Mouse (Mus musculus) liver, embryonic 16.5 days (tissue): ENCODE data around the gene Gtf2f1. TPM values are rescaled to one million over a fixed set of nuclear protein-coding genes. Genes with fewer than 3 reads are reported as not detected.
A peak's percentile ranks its signal among the peaks of the same experiment; 100 is the strongest.
"Not testable (repeated sequence)": the region's sequence is repeated elsewhere in the genome, so short reads cannot be mapped to it uniquely, and the experiment has no call there.

Experiments
- ATAC-seq: fragments of 200-750 bp; cut with Nextera tagmentation; 2 replicates; pipeline ENCODE4 v1.8.0; 2017; ENCODE audit warnings: low read depth, mild to moderate bottlenecking, moderate number of reproducible peaks, moderate library complexity
- H3K27ac ChIP-seq: fragments of 300-500 bp; sonication (generic); 2 replicates; pipeline ENCODE4 v1.5.1; 2014; ENCODE audit warnings: mild to moderate bottlenecking, low read length
- H3K27me3 ChIP-seq: fragments of 300-500 bp; sonication (generic); 2 replicates; pipeline ENCODE4 v1.6.1; 2014; ENCODE audit warnings: low read depth, low read length, mixed read lengths; ENCODE audit not compliant: control insufficient read depth, insufficient read depth
- H3K36me3 ChIP-seq: fragments of 300-500 bp; sonication (generic); 2 replicates; pipeline ENCODE4 v1.6.1; 2014; ENCODE audit warnings: mild to moderate bottlenecking; ENCODE audit not compliant: control insufficient read depth, insufficient read depth
- H3K4me1 ChIP-seq: fragments of 300-500 bp; sonication (generic); 2 replicates; pipeline ENCODE4 v1.6.1; 2014; ENCODE audit warnings: low read depth, low read length, mixed read lengths; ENCODE audit not compliant: control insufficient read depth
- H3K4me2 ChIP-seq: fragments of 300-500 bp; sonication (generic); 2 replicates; pipeline ENCODE4 v1.6.1; 2014; ENCODE audit warnings: low read depth, low read length, mixed read lengths
- H3K4me3 ChIP-seq: fragments of 300-500 bp; sonication (generic); 2 replicates; pipeline ENCODE4 v1.5.1; 2014; ENCODE audit warnings: low read depth, mild to moderate bottlenecking, low read length
- H3K9ac ChIP-seq: fragments of 300-500 bp; sonication (generic); 2 replicates; pipeline ENCODE4 v1.6.1; 2014; ENCODE audit warnings: low read depth, low read length
- H3K9me3 ChIP-seq: fragments of 300-500 bp; sonication (generic); replicated peaks from 2 replicates; pipeline ENCODE4 v1.6.1; 2016; ENCODE audit warnings: low read length; ENCODE audit not compliant: control insufficient read depth
- WGBS: fragments of 180-500 bp; shearing (Covaris S2); extraction: QIAGEN DNeasy Blood & Tissue Kit; methylation state at CpG from one replicate; pipeline ENCODE4 v1.1.7; 2014; ENCODE audit not compliant: insufficient replicate concordance; 5-methylcytosine and 5-hydroxymethylcytosine counted together
- polyA plus RNA-seq: library from polyadenylated mRNA; unstranded; fragments of >200 nt; fragmentation: Nextera tagmentation; extraction: Ambion mirVana; gene quantifications from 2 replicates; pipeline ENCODE4 v1.2.1, GENCODE M21; 2015

Gene Gtf2f1
- 45.4 and 47.0 TPM in 2 replicates for polyA plus RNA-seq

DNA sequence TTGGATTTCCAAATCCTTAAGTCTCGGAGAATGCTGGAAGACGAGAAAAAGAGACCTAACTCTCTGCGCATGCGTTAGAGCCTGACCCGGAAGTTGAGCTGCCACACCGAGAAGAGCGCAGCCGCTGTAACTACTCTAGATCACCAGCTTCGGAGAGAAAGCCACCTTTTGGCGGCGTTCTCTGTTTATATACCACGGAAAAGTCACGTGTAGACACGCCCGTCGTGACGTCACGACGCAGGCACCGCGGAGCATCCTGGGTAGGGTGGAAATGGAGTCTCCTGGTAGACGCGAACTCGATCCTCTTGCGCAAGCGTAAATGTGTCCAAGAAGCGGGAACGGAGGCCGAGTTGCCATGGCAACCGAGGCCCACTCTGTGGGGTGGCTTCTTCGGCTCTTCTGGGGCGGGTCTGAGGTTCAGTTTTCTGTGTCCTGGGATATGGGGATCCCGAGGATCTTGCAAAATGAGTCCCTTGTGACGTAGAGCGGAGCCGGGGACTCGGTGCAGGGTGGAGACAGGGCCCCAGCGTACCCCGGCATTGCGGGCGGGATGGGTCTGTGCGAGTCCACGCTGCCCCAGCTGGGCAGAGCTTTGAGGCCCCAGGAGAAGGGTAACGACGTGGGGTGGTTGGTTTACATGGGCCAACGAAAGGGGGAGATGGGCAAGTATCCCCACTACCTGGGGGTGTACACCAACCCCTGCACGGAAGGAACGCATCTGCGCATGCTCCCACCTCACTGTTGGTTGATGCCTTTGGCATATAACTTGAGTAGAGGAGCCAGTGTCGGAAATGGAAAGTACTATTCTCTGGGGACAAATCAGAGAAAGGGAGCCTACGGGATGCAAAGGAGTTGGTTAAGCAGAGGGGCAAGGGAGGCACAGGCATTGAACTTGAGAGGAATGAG lies at the start of gene Gtf2f1, which contains the start of gene Gm17949:
TSS of gene Gtf2f1 (minus strand) at position 53 of the 906 bp plus-strand sequence.
TSS of gene Gm17949 (plus strand) at position 234 of the 906 bp plus-strand sequence.
- H3K4me1 ChIP-seq = peaks cover 21% of the 10 kb centered on the region
- H3K9me3 ChIP-seq = no peaks in the 10 kb centered on the region
- ATAC-seq = peak; percentile 89
- H3K4me2 ChIP-seq = peak within 1 kb of the TSS; percentile 82
- H3K27me3 ChIP-seq = no peaks in the 10 kb centered on the region
- peaks cover 18% of the 10 kb centered on the region for H3K36me3 ChIP-seq
- peak within 1 kb of the TSS; percentile 84 for H3K9ac ChIP-seq
- peak within 1 kb of the TSS; percentile 74 for H3K27ac ChIP-seq
- WGBS = under 1% methylated on average over 51 of the region's 51 CpGs
- H3K4me3 ChIP-seq = peak within 1 kb of the TSS; percentile 68

DNA sequence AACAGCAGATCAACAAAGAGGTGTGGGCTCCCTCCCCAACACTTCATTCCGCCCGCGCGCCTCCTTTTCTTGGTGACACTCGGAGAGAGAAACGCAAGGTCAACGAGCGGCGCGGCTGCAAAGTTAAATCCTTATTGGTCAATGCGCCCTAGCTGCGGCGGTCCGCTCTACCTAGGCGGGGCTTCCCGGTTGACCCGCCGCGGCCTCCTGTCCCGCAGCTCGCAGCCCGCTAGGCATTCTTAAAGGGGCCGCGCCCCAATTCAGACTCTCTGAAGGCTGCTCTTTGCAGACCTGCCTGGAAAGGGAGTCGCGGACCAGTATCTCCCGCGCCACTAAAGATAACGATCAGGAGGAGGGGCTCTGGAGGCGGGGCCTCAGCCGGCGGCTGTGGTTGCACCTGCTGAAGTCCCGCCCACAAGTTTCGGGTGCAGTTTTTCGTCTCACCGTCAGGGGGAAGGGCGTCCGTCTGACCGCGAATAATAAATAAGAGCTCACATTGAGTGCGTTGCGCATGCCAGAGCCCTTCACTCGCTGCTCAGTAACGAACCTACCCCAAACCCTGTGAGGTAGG lies 49.2 kb upstream of the Gtf2f1 start:
- Histone ChIP-seq H3K27me3 (peaks cover 45% of the 10 kb centered on the region), H3K4me2 (peak overlapping the region; percentile 90), H3K9ac (peak overlapping the region; percentile 63), H3K9me3 (no peaks in the 10 kb centered on the region), H3K36me3 (no peaks in the 10 kb centered on the region), H3K27ac (peak overlapping the region; percentile 75), H3K4me1 (peaks cover 19% of the 10 kb centered on the region), H3K4me3 (peak overlapping the region; percentile 65)
- under 1% methylated on average over 44 of the region's 44 CpGs for WGBS
- ATAC-seq = peak; percentile 81

GRCm38 (mm10) chr17:57059486-57059977 lies 48.4 kb upstream of the Gtf2f1 start, which contains the start of gene Slc25a23:
Slc25a23 (minus strand) TSS chr17:57059863.
- WGBS = under 1% methylated on average over 39 of the region's 45 CpGs
- Histone ChIP-seq H3K4me1 (peaks cover 19% of the 10 kb centered on the region), H3K9ac (peak within 1 kb of the TSS; percentile 63), H3K4me2 (peak within 1 kb of the TSS; percentile 90), H3K36me3 (no peaks in the 10 kb centered on the region), H3K27ac (peak within 1 kb of the TSS; percentile 75), H3K9me3 (no peaks in the 10 kb centered on the region), H3K27me3 (peaks cover 45% of the 10 kb centered on the region), H3K4me3 (peak within 1 kb of the TSS; percentile 65)
- ATAC-seq = peak; percentile 33

DNA sequence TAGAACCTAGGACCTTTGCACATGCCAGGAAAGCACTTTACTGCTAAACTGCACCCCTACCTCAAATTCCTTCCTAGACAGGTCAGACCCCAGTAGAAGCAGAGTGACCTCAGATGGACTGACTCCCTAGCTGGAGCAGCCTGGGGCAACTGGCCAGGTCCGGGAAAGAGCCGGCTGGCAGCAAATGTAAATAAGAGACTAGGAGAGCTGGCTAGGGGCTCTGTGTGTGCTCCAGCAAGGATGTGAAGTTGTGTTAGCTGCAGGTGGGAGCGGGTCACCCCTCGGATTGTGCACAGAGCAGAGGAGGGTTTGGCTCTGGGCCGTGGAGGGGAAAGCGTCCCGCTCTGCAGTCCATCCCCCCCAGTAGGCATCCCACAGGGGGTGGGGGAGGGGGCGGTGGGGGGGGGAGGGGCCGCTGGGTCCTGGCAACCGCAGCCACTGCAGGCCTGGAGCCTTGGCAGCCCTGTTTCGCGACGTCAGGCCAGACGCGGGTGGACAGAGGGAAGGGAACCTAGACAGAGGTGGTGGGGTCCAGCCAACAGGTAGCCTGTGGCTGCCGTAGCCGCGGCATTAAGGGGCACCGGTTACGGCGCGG lies 47.9 kb upstream of the Gtf2f1 start, which contains the start of gene Crb3:
TSS of gene Crb3 (plus strand) at position 215 of the 595 bp plus-strand sequence.
- Histone ChIP-seq H3K4me3 (peak within 1 kb of the TSS; percentile 65), H3K4me2 (peak within 1 kb of the TSS; percentile 90), H3K4me1 (peaks cover 19% of the 10 kb centered on the region), H3K36me3 (no peaks in the 10 kb centered on the region), H3K9me3 (no peaks in the 10 kb centered on the region), H3K27me3 (peaks cover 45% of the 10 kb centered on the region), H3K9ac (peak within 1 kb of the TSS; percentile 63), H3K27ac (peak within 1 kb of the TSS; percentile 75)
- ATAC-seq = no peak
- WGBS = 4% methylated on average over 21 of the region's 22 CpGs

DNA sequence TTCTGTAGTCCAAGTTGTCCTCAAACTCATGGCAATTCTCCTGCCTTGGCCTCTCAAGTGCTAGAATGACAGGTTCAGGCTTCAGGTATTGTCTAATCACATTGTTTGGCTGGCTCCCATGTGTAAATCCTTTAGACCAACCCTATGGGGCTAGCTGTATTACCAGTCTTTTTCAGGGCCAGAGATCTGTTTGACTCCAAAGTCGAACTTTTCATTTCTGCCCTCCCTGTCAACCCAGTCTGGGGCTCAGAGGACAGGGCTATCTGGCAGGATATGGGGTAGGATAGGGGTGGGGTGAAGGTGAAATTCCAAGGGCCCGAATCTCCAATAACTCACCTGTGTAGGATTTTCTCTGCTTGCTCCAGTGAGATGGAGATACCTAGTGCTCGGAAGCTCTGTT lies 45.2 kb upstream of the Gtf2f1 start:
- Histone ChIP-seq H3K9me3 (no peaks in the 10 kb centered on the region), H3K4me1 (peaks cover 12% of the 10 kb centered on the region), H3K27me3 (peaks cover 21% of the 10 kb centered on the region), H3K4me3 (no peak overlapping the region), H3K36me3 (peaks cover 8% of the 10 kb centered on the region), H3K9ac (no peak overlapping the region), H3K4me2 (no peak overlapping the region), H3K27ac (peak overlapping the region; percentile 21; the same call in 1 of the 2 replicates)
- peak; percentile 34 for ATAC-seq
- WGBS = 48% methylated on average over 3 of the region's 3 CpGs

DNA sequence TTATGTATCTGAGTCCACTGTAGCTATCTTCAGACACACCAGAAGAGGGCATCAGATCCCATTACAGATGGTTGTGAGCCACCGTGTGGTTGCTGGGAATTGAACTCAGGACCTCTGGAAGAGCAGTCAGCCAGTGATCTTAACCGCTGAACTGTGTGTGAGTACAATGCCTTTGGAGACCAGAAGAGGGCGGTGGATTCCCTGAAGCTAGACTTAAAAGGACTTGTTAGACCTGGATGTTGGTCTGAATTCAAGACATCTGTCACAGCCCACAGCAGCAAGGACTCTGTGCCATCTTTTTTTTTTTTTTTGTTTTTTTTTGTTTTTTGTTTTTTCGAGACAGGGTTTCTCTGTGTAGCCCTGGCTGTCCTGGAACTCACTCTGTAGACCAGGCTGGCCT lies 40.6 kb upstream of the Gtf2f1 start:
- not testable (repeated sequence) for H3K27me3 ChIP-seq, H3K27ac ChIP-seq, H3K4me3 ChIP-seq, H3K36me3 ChIP-seq, H3K4me2 ChIP-seq, H3K9me3 ChIP-seq, H3K4me1 ChIP-seq, H3K9ac ChIP-seq, ATAC-seq
- 54% methylated on average over 4 of the region's 4 CpGs for WGBS

DNA sequence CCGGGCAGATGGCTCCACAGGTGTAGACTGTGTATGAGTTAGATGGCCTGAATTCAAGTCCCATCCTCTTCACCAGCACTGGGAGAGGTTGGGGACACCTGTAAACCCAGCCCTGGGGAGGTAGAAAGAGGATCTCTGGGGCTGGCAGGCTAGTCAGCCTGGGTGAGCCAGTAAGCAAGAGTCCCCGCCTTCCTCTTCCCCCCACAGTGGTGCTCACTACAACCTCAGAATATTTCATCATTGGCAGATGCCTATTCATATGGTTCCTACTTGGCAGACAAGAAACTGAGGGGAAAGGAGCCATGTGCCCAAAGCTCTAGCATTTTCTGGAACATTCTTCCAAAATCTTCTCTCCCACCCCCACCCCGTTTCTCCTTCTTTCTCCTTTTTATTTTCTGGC lies 37.7 kb upstream of the Gtf2f1 start:
- H3K4me2 ChIP-seq = no peak overlapping the region
- no peaks in the 10 kb centered on the region for H3K27me3 ChIP-seq
- WGBS = 52% methylated on average over 3 of the region's 3 CpGs
- H3K36me3 ChIP-seq = peaks cover 8% of the 10 kb centered on the region
- no peaks in the 10 kb centered on the region for H3K9me3 ChIP-seq
- H3K9ac ChIP-seq = no peak overlapping the region
- H3K27ac ChIP-seq = no peak overlapping the region
- no peak overlapping the region for H3K4me3 ChIP-seq
- no peak for ATAC-seq
- H3K4me1 ChIP-seq = no peaks in the 10 kb centered on the region

DNA sequence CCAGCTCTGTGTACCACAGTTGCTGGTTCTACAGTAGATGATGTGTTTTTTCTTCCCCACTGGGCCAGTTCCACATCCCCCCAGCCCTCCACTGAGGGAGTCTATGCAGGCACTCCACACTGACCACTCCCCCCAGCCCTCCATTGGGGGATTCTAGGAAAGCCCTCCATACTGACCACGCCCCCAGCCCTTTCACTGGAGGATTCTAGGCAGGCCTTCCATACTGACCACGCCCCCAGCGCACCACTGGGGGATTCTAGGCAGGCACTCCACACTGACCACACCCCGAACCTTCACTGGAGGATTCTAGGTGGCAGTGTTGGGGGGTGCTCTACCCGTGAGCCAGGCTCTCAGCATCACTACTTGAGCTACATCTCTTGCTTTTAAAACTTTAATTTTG lies 36.3 kb upstream of the Gtf2f1 start:
- 44% methylated on average over 5 of the region's 5 CpGs for WGBS

More for the DNA sequence above, 36.3 kb upstream of the Gtf2f1 start:
- H3K36me3 ChIP-seq = peaks cover 3% of the 10 kb centered on the region
- H3K27ac ChIP-seq = no peak overlapping the region
- H3K4me3 ChIP-seq = no peak overlapping the region
- no peaks in the 10 kb centered on the region for H3K27me3 ChIP-seq
- no peak for ATAC-seq
- H3K4me2 ChIP-seq = no peak overlapping the region
- no peaks in the 10 kb centered on the region for H3K4me1 ChIP-seq
- H3K9me3 ChIP-seq = no peaks in the 10 kb centered on the region
- H3K9ac ChIP-seq = no peak overlapping the region
